Mouse (Mus musculus) liver, embryonic 16.5 days (tissue): ENCODE data around the gene Prc1. TPM values are rescaled to one million over a fixed set of nuclear protein-coding genes. Genes with fewer than 3 reads are reported as not detected.

Source experiments
- ATAC-seq: fragments of 200-750 bp; cut with Nextera tagmentation; 2 replicates; pipeline ENCODE4 v1.8.0; 2017; ENCODE audit warnings: low read depth, mild to moderate bottlenecking, moderate number of reproducible peaks, moderate library complexity
- H3K27ac ChIP-seq: fragments of 300-500 bp; sonication (generic); 2 replicates; pipeline ENCODE4 v1.5.1; 2014; ENCODE audit warnings: mild to moderate bottlenecking, low read length
- H3K27me3 ChIP-seq: fragments of 300-500 bp; sonication (generic); 2 replicates; pipeline ENCODE4 v1.6.1; 2014; ENCODE audit warnings: low read depth, low read length, mixed read lengths; ENCODE audit not compliant: control insufficient read depth, insufficient read depth
- H3K36me3 ChIP-seq: fragments of 300-500 bp; sonication (generic); 2 replicates; pipeline ENCODE4 v1.6.1; 2014; ENCODE audit warnings: mild to moderate bottlenecking; ENCODE audit not compliant: control insufficient read depth, insufficient read depth
- H3K4me1 ChIP-seq: fragments of 300-500 bp; sonication (generic); 2 replicates; pipeline ENCODE4 v1.6.1; 2014; ENCODE audit warnings: low read depth, low read length, mixed read lengths; ENCODE audit not compliant: control insufficient read depth
- H3K4me2 ChIP-seq: fragments of 300-500 bp; sonication (generic); 2 replicates; pipeline ENCODE4 v1.6.1; 2014; ENCODE audit warnings: low read depth, low read length, mixed read lengths
- H3K4me3 ChIP-seq: fragments of 300-500 bp; sonication (generic); 2 replicates; pipeline ENCODE4 v1.5.1; 2014; ENCODE audit warnings: low read depth, mild to moderate bottlenecking, low read length
- H3K9ac ChIP-seq: fragments of 300-500 bp; sonication (generic); 2 replicates; pipeline ENCODE4 v1.6.1; 2014; ENCODE audit warnings: low read depth, low read length
- H3K9me3 ChIP-seq: fragments of 300-500 bp; sonication (generic); replicated peaks from 2 replicates; pipeline ENCODE4 v1.6.1; 2016; ENCODE audit warnings: low read length; ENCODE audit not compliant: control insufficient read depth
- WGBS: fragments of 180-500 bp; shearing (Covaris S2); extraction: QIAGEN DNeasy Blood & Tissue Kit; methylation state at CpG from one replicate; pipeline ENCODE4 v1.1.7; 2014; ENCODE audit not compliant: insufficient replicate concordance; 5-methylcytosine and 5-hydroxymethylcytosine counted together
- polyA plus RNA-seq: library from polyadenylated mRNA; unstranded; fragments of >200 nt; fragmentation: Nextera tagmentation; extraction: Ambion mirVana; gene quantifications from 2 replicates; pipeline ENCODE4 v1.2.1, GENCODE M21; 2015

The Prc1 gene
- polyA plus RNA-seq, 1 experiment from 2014 or later: 125 TPM

DNA sequence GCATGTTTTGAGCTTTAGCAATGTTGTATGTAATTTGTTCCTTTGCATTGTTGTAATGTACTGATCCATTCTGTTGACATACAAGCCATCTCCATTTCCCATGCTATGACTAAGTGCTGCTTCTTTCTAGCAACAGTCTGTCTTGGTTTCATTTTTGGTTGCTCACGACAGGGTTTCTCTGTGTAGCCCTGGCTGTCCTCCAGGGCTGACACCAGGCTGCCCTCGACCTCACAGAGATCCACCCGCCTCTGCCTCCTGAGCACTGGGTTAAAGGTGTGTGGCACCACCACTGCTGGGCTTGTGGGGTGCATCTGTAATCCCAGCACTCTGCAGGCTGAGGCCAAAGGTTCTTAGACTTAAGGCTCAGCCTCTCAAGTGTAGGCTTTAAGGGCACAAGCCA is 5.3 kb downstream of the Prc1 start:
- Histone ChIP-seq H3K9me3 (no peaks in the 10 kb centered on the region), H3K4me1 (peaks cover 26% of the 10 kb centered on the region), H3K4me2 (no peak overlapping the region), H3K27me3 (no peaks in the 10 kb centered on the region), H3K4me3 (no peak overlapping the region), H3K36me3 (peaks cover 63% of the 10 kb centered on the region), H3K9ac (no peak overlapping the region), H3K27ac (no peak overlapping the region)
- WGBS: 85% methylated on average over 3 of the region's 3 CpGs
- no peak for ATAC-seq

DNA sequence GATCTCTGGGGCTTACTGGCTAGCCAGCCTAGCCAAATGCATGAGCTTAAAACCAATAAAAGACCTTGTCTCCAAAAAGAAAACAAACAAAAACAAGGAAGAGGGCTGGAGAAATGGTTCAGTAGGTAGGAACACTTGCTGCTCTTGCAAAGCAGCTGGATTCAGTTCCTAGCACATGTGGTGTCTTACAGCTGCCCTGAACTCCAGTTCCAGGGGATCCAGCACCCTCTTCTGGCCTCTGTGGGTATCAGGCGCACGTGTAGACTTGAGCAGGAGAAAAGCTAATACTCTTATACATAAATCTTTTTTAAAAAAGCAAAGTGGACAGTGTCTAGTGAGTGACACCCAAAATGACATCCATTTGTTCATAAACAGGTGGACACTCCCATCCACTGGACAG is 7.3 kb downstream of the Prc1 start:
- Histone ChIP-seq H3K4me2 (no peak overlapping the region), H3K9me3 (no peaks in the 10 kb centered on the region), H3K4me1 (peaks cover 18% of the 10 kb centered on the region), H3K36me3 (peaks cover 80% of the 10 kb centered on the region), H3K4me3 (no peak overlapping the region), H3K27me3 (no peaks in the 10 kb centered on the region; the same call in 1 of the 2 replicates), H3K27ac (no peak overlapping the region), H3K9ac (no peak overlapping the region)
- 81% methylated on average over 2 of the region's 2 CpGs for WGBS
- no peak for ATAC-seq

DNA sequence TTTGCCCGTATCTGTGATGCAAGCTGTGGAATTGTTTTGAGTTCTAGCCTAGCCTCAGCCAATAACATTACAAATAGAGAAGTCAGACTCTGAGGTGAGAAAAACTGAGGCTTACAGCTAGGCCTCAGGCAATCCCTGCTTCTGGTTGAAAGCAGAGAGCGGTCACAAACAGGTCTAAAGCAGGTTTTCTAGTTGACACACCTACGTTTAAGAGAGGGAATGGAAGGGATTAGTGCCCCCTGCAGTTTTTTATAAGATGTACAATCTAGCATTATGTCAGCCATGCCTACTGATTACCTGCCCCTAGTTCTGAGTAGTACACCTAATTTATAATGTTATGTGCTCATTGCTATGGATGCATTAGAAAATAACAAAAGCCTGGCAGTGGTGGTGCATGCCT is 13.5 kb downstream of the Prc1 start:
- no peak overlapping the region for H3K4me2 ChIP-seq
- H3K27me3 ChIP-seq: no peaks in the 10 kb centered on the region; the same call in 1 of the 2 replicates
- no peak overlapping the region for H3K4me3 ChIP-seq
- H3K36me3 ChIP-seq: peaks cover 97% of the 10 kb centered on the region
- H3K9ac ChIP-seq: no peak overlapping the region
- H3K4me1 ChIP-seq: no peaks in the 10 kb centered on the region
- H3K27ac ChIP-seq: no peak overlapping the region
- 87% methylated on average over 3 of the region's 3 CpGs for WGBS
- ATAC-seq: no peak
- H3K9me3 ChIP-seq: no peaks in the 10 kb centered on the region

DNA sequence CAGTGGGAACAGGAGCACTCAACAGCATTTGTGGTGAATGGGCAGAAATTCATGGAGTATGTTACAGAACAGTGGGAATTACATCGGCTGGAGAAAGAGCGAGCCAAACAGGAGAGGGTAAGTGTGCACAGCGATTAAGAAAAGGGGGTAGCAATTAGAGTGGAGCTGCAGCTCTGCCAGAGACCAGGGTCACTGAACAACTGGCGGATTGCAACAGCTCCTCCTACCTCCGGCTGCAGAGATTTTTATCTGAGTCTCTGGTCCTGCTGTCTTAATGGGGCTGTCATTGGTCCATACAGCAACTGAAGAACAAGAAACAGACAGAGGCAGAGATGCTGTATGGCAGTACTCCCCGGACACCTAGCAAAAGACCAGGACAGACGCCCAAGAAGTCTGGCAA is 16.5 kb downstream of the Prc1 start:
- Histone ChIP-seq H3K9me3 (no peaks in the 10 kb centered on the region), H3K27me3 (no peaks in the 10 kb centered on the region; the same call in 1 of the 2 replicates), H3K4me1 (no peaks in the 10 kb centered on the region), H3K27ac (no peak overlapping the region), H3K4me3 (no peak overlapping the region), H3K9ac (no peak overlapping the region), H3K4me2 (no peak overlapping the region), H3K36me3 (peaks cover 98% of the 10 kb centered on the region)
- no peak for ATAC-seq
- WGBS: 81% methylated on average over 7 of the region's 7 CpGs

DNA sequence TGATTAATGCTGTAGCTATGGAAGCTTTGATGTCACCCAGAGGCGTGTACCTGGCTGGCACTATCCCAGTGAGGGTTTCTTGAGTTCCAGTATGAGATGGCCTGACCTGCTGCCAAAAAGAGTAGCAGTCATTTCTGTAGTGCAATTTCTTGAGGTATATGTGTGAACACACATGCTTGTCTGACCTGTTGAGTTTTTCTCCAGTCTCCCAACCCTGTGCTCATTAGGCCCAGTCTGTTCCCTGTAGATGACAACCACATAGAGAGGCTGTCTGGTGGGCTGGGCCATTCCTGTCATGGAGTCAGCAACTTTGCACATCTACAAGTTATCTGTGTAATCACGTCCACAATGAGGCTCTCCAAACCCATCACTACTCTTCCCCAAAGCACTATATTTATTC is 21.5 kb downstream of the Prc1 start:
- H3K4me2 ChIP-seq: no peak overlapping the region
- H3K9me3 ChIP-seq: no peaks in the 10 kb centered on the region
- no peak for ATAC-seq
- H3K27ac ChIP-seq: no peak overlapping the region
- H3K4me3 ChIP-seq: no peak overlapping the region
- H3K27me3 ChIP-seq: no peaks in the 10 kb centered on the region
- WGBS: 65% methylated on average over 2 of the region's 2 CpGs
- no peak overlapping the region for H3K9ac ChIP-seq
- no peaks in the 10 kb centered on the region for H3K4me1 ChIP-seq
- peaks cover 70% of the 10 kb centered on the region for H3K36me3 ChIP-seq

DNA sequence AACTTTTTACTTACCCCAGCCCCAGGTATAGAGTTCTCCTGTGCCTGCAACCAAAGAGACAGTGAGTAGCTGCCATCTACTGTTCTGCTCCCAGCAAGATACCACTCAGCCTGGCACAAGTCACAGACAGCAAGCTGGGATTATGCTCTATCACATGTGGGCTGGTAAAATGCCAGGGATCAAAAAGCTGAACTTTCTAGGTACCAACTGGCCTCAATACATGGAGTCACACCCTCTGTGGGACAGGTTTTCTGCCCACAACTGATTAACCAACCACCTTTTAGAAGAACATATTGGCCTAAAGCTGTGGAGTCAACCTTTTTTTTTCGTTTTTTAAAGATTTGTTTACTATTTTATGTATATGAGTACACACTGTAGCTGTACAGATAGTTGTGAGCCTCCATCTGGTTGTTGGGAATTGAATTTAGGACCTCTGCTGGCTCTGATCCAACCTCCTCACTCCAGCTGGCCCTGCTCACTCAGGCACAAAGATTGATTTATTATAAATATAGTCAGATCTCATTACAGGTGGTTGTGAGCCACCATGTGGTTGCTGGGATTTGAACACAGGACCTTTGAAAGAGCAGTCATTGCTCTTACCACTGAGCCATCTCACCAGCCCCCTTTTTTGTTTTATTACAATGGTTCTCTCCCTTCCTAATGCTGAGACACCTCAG is 23.3 kb downstream of the Prc1 start:
- peaks cover 53% of the 10 kb centered on the region for H3K36me3 ChIP-seq
- no peaks in the 10 kb centered on the region for H3K9me3 ChIP-seq
- no peak overlapping the region for H3K27ac ChIP-seq
- H3K9ac ChIP-seq: no peak overlapping the region
- H3K27me3 ChIP-seq: no peaks in the 10 kb centered on the region
- no peak overlapping the region for H3K4me3 ChIP-seq
- H3K4me2 ChIP-seq: no peak overlapping the region
- WGBS: 62% methylated on average over 1 of the region's 1 CpGs
- no peaks in the 10 kb centered on the region; the same call in 1 of the 2 replicates for H3K4me1 ChIP-seq
- ATAC-seq: no peak

DNA sequence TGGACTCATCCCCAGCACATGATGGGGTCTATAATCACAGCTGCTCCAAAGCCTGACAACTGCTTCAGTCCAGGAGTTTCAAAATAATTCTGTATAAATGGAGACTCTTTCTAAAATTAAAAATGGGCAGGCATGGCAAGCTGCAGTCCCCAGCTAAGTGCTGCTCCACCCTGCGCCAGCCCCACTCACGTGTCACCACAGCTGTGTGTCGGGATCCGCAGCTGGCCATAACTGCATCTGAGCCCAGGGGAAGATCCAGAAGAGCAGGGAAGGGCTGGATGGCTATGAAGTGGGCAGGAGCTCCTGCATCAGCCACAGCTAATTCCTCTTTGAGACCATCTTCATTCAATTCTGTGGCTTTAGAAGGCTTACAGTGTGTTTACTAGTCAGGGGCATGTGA is 24.4 kb downstream of the Prc1 start:
- H3K27ac ChIP-seq: 0 out of 2 replicates have a peak overlapping the region, but pooled peaks have one; percentile 33
- H3K9me3 ChIP-seq: no peaks in the 10 kb centered on the region
- no peak for ATAC-seq
- peaks cover 10% of the 10 kb centered on the region for H3K4me1 ChIP-seq
- no peak overlapping the region for H3K4me3 ChIP-seq
- WGBS: 83% methylated on average over 4 of the region's 4 CpGs
- no peak overlapping the region for H3K4me2 ChIP-seq
- H3K36me3 ChIP-seq: peaks cover 42% of the 10 kb centered on the region
- H3K9ac ChIP-seq: no peak overlapping the region
- H3K27me3 ChIP-seq: no peaks in the 10 kb centered on the region

DNA sequence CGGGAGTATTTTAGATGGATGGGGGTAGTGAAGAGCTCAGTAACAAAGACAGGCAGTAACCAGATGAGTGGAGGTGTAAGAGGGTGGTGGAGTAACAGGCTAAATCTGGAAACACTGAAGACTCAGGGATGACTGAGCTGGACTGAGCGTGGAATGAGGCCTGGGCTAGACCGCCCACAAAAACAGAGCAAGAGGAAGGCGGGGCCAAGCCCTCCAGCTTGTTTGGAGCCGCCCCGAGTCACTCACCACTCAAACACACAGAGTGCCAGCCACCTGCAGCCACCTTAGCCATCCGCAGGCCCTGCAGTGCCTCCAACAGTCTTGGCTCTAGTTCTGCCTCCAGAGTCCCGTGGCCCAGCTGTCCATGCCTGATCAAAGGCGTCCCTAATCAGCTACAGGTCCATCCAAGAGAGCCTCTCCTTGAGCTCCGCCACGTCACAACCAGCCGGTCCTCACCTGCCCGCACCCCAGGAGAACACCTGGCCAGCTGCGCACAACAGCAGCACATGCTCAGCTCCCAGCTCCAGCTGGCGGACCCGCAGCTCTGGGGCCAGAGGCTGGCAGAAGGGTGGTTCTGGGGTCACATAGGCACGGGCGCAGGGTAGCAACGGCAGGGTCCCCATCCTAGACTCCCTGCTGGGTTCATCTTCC is 25.7 kb downstream of the Prc1 start:
- no peak overlapping the region for H3K9ac ChIP-seq
- ATAC-seq: no peak
- no peak overlapping the region for H3K4me2 ChIP-seq
- H3K4me3 ChIP-seq: no peak overlapping the region
- H3K27ac ChIP-seq: no peak overlapping the region
- H3K36me3 ChIP-seq: peaks cover 29% of the 10 kb centered on the region
- no peaks in the 10 kb centered on the region for H3K27me3 ChIP-seq
- H3K9me3 ChIP-seq: no peaks in the 10 kb centered on the region
- peaks cover 11% of the 10 kb centered on the region for H3K4me1 ChIP-seq
- WGBS: 84% methylated on average over 19 of the region's 19 CpGs

DNA sequence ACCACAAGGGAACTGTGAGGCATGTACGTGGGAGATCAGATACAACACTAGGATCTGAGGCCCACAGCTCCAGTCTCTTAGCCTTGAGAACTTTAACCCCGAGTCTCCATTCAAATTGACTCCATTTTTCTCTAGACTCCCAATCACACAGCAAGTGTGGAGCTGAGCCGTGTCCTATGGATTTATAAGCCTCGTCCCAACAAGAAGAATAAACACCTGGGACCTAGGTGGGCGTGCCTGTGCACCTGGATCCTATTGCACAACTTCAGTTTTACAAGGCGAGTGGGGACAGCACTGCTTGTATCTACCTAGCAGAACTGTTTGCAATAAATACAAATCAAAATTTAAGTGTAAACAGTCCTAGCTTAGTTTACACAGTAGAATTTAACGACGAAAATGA is 29.1 kb downstream of the Prc1 start:
- Histone ChIP-seq H3K27ac (peak overlapping the region; percentile 58), H3K27me3 (no peaks in the 10 kb centered on the region), H3K9ac (peak overlapping the region; percentile 66), H3K4me3 (peak overlapping the region; percentile 71), H3K4me2 (peak overlapping the region; percentile 82), H3K4me1 (peaks cover 15% of the 10 kb centered on the region), H3K9me3 (no peaks in the 10 kb centered on the region), H3K36me3 (peaks cover 6% of the 10 kb centered on the region)
- WGBS: 14% methylated on average over 8 of the region's 8 CpGs
- no peak for ATAC-seq
